Mouse (Mus musculus) cerebellum, postnatal 36 days (tissue): ENCODE measurements at regions not wholly inside any gene's neighbourhood (a gene's known extent, or its start where the extent isn't known, plus 50 kb on each side); places are given as distances from the start of the nearest gene placed in this dataset.
A peak's percentile ranks its signal among the peaks of the same experiment; 100 is the strongest.

Source experiments
- DNase-seq, 2 experiments: peaks; one replicate each; pipeline ENCODE4 v3.0.0; 2021 to 2022; ENCODE audit warnings: mixed read lengths in 2 of 2

GRCm38 (mm10) chr1:41271111-41271730, 465.8 kb downstream of the Tmem182 start:
- DNase-seq, result no peak

- DNase-seq, result no peak
These were observed 469.3 kb downstream of the Tmem182 start for GRCm38 (mm10) chr1:41274573-41275270.

GRCm38 (mm10) chr1:41275271-41275624, 469.8 kb downstream of the Tmem182 start:
- DNase-seq, result no peak

GRCm38 (mm10) chr1:41275642-41276041, 470.2 kb downstream of the Tmem182 start:
- DNase-seq, result no peak

- DNase-seq, result no peak
These were observed 470.9 kb downstream of the Tmem182 start for GRCm38 (mm10) chr1:41276303-41276702.

- no peak for DNase-seq
These were observed 479.8 kb downstream of the Tmem182 start for GRCm38 (mm10) chr1:41285221-41285620.

GRCm38 (mm10) chr1:41286221-41286620, 480.8 kb downstream of the Tmem182 start:
- peak; percentile 16 to 19 for DNase-seq

GRCm38 (mm10) chr1:41326861-41327480, 521.6 kb downstream of the Tmem182 start:
- DNase-seq, result no peak

GRCm38 (mm10) chr1:41349798-41350758, 544.7 kb downstream of the Tmem182 start:
- no peak for DNase-seq

GRCm38 (mm10) chr1:41359061-41359460, 553.7 kb downstream of the Tmem182 start:
- DNase-seq, result no peak

GRCm38 (mm10) chr1:41361512-41361911, 556.1 kb downstream of the Tmem182 start:
- DNase-seq, result no peak

- DNase-seq, result no peak
These were observed 574.6 kb downstream of the Tmem182 start for GRCm38 (mm10) chr1:41380013-41380412.

GRCm38 (mm10) chr1:41381487-41381886, 576.1 kb downstream of the Tmem182 start:
- DNase-seq, result no peak

- no peak for DNase-seq
These were observed 579.3 kb downstream of the Tmem182 start for GRCm38 (mm10) chr1:41384731-41385130.

- DNase-seq, result no peak
These were observed 581.0 kb downstream of the Tmem182 start for GRCm38 (mm10) chr1:41386435-41386834.

- no peak for DNase-seq
These were observed 584.9 kb downstream of the Tmem182 start for GRCm38 (mm10) chr1:41390102-41390884.

GRCm38 (mm10) chr1:41391071-41391470, 585.7 kb downstream of the Tmem182 start:
- DNase-seq, result no peak

GRCm38 (mm10) chr1:41393287-41393686, 587.9 kb downstream of the Tmem182 start:
- DNase-seq, result no peak

GRCm38 (mm10) chr1:41395081-41395480, 589.7 kb downstream of the Tmem182 start:
- no peak for DNase-seq

GRCm38 (mm10) chr1:41410533-41410932, 605.1 kb downstream of the Tmem182 start:
- DNase-seq, result no peak

GRCm38 (mm10) chr1:41411641-41412040, 606.2 kb downstream of the Tmem182 start:
- DNase-seq, result no peak

- DNase-seq, result no peak
These were observed 606.7 kb downstream of the Tmem182 start for GRCm38 (mm10) chr1:41412078-41412477.
